8 mouse cellular contexts compared by ENCODE assay signal in the genomic region with DNA sequence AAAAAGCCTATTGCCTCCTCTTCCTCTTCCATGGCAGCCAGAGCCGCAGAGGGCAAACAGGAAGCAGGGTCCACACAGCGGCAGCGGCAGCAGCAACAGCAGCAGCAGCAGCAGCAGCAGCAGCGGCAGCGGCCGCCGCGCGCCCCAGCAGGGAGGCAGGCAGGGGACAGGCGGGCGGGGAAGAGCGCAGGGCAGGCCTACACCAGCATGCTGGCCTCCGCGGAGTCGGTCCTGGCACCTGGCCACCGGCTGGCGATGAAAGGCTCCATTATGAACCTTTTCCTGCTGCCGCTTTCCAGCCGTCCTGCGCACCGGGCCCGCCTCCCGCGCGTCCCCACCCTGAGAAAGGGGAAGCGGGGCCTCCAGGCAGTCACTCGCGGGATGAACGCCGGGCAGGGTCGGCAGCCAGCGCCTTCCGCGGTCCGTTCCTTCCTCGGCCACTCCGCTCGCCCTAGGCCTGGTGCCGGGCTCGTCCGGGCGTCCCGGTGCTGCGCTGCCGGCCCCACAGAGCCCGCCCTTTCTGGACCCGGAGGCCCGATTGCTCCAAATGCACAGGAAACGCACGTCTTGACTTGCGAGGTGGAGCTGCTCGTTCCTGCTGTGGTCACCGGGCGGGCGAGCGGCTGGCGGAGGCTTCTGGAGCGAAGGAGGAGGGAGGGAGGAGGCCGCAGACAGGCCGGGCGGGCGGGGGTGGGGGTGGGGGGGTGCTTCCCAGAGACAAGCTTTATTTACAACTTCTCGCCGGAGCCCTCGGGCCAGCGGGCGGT.
DNase-seq lines count a peak whose midpoint lies in the region; ATAC-seq and TF ChIP-seq lines count a peak whose summit lies in the region.

No protein-coding gene starts in this region.

- H3K4me1 ChIP-seq in forebrain, postnatal 0 days (ENCODE audit: insufficient read depth) = peaks cover 47% of the 10 kb centered on the region
- H3K4me1 ChIP-seq in lung, embryonic 16.5 days (replicated peaks; ENCODE audit: control insufficient read depth, insufficient read depth, low read length) = peaks cover 57% of the 10 kb centered on the region
- H3K4me1 ChIP-seq in olfactory bulb, adult 2 months (ENCODE audit: control insufficient read depth, insufficient read depth, low read length) = peaks cover 67% of the 10 kb centered on the region
- peaks cover 53% of the 10 kb centered on the region for H3K4me1 ChIP-seq in thymus, adult 2 months (replicated peaks; ENCODE audit: control insufficient read depth, insufficient read depth, low read length)

- no peak; the same call in 1 of the 2 replicates for TF ChIP-seq POLR2A in olfactory bulb, adult 2 months (IDR thresholded peaks at IDR 0.05; ENCODE audit: insufficient read depth, low read depth, low read length)
- peak; percentile 85 for TF ChIP-seq POLR2A in thymus, adult 2 months (IDR thresholded peaks at IDR 0.05; ENCODE audit: control insufficient read depth, extremely low read depth, insufficient read depth, low read length, poor library complexity)

- peak overlapping the region; percentile 64 for H3K4me3 ChIP-seq in forebrain, postnatal 0 days (ENCODE audit: low read depth, low read length)
- peak overlapping the region; percentile 68 for H3K4me3 ChIP-seq in lung, embryonic 16.5 days (ENCODE audit: low read length)
- peak overlapping the region; percentile 47 for H3K4me3 ChIP-seq in olfactory bulb, adult 2 months (ENCODE audit: insufficient read depth, low read depth, low read length)
- H3K4me3 ChIP-seq in thymus, adult 2 months (ENCODE audit: control insufficient read depth, insufficient read depth, low read length) = peak overlapping the region; percentile 99

- no peaks in the 10 kb centered on the region for H3K27me3 ChIP-seq in forebrain, postnatal 0 days (ENCODE audit: insufficient read depth, low read length)
- no peaks in the 10 kb centered on the region for H3K27me3 ChIP-seq in lung, embryonic 16.5 days (ENCODE audit: control insufficient read depth, insufficient read depth, low read depth, low read length)
- no peaks in the 10 kb centered on the region for H3K27me3 ChIP-seq in thymus, adult 2 months (ENCODE audit: control insufficient read depth, insufficient read depth, low read length)

- 2% methylated on average over 63 of the region's 67 CpGs for WGBS in forebrain, postnatal 0 days
- under 1% methylated on average over 61 of the region's 67 CpGs for WGBS in lung, embryonic 16.5 days
- under 1% methylated on average over 54 of the region's 67 CpGs for WGBS in olfactory bulb, adult 2 months
- under 1% methylated on average over 67 of the region's 67 CpGs for WGBS in thymus, adult 2 months

- peak overlapping the region; percentile 93 for H3K27ac ChIP-seq in forebrain, postnatal 0 days (ENCODE audit: low read depth, low read length)
- peak overlapping the region; percentile 98 for H3K27ac ChIP-seq in lung, embryonic 16.5 days (ENCODE audit: low read length)
- peak overlapping the region; percentile 43 for H3K27ac ChIP-seq in olfactory bulb, adult 2 months (ENCODE audit: insufficient read depth, low read depth, low read length)
- peak overlapping the region; percentile 94 for H3K27ac ChIP-seq in thymus, adult 2 months (ENCODE audit: control insufficient read depth, insufficient read depth, low read length)

- peak overlapping the region; percentile 86 for H3K9ac ChIP-seq in forebrain, postnatal 0 days
- H3K9ac ChIP-seq in lung, embryonic 16.5 days (ENCODE audit: low read length) = peak overlapping the region; percentile 85

- peak; percentile 52 to 54 for DNase-seq in CD8-positive naive resting alpha-beta T cell, adult 2 months (ENCODE audit: low read depth in 2 of 2, low spot score in 2 of 2)
- peak; percentile 69 for DNase-seq in cerebellum, adult 11 months
- peak; percentile 84 for DNase-seq in forebrain, postnatal 0 days
- DNase-seq in heart, postnatal 4 days = peak; percentile 91
- peak; percentile 80 for DNase-seq in layer of hippocampus, adult 9-11 months
- peak; percentile 70 for DNase-seq in thymus, adult 2 months

- peak overlapping the region; percentile 95 for H3K4me2 ChIP-seq in forebrain, postnatal 0 days (ENCODE audit: low read depth)
- H3K4me2 ChIP-seq in lung, embryonic 16.5 days (ENCODE audit: low read depth, low read length) = peak overlapping the region; percentile 66

- TF ChIP-seq CTCF in forebrain, postnatal 0 days (IDR thresholded peaks at IDR 0.05; ENCODE audit: low read depth) = 0 out of 2 replicates have a peak, but pooled peaks have one; percentile 8
- TF ChIP-seq CTCF in olfactory bulb, adult 2 months (IDR thresholded peaks at IDR 0.05; ENCODE audit: insufficient read depth, low read depth, low read length) = no peak
- TF ChIP-seq CTCF in thymus, adult 2 months (IDR thresholded peaks at IDR 0.05; ENCODE audit: borderline replicate concordance, control insufficient read depth, extremely low read depth, insufficient read depth, low read length, poor library complexity) = no peak; the same call in 1 of the 2 replicates

- ATAC-seq in forebrain, postnatal 0 days = peak; percentile 75
- peak; percentile 85 for ATAC-seq in lung, embryonic 16.5 days (ENCODE audit: low read depth)

- no peaks in the 10 kb centered on the region for H3K36me3 ChIP-seq in forebrain, postnatal 0 days (ENCODE audit: insufficient read depth)
- no peaks in the 10 kb centered on the region for H3K36me3 ChIP-seq in lung, embryonic 16.5 days (ENCODE audit: control insufficient read depth, insufficient read depth, low read length)
- H3K36me3 ChIP-seq in thymus, adult 2 months (ENCODE audit: control insufficient read depth, insufficient read depth, low read length) = no peaks in the 10 kb centered on the region

- H3K9me3 ChIP-seq in forebrain, postnatal 0 days (ENCODE audit: low read length) = no peaks in the 10 kb centered on the region
- no peaks in the 10 kb centered on the region for H3K9me3 ChIP-seq in lung, embryonic 16.5 days (ENCODE audit: control insufficient read depth, low read length)

Comparison
In these comparisons a context has a peak if more than half of its experiments do, and no peak if none do; other contexts are left out.
1. Peak in every context shown above with its lines: DNase-seq, ATAC-seq, H3K4me3 ChIP-seq and H3K27ac ChIP-seq.
2. H3K27ac ChIP-seq: peak in every context shown above with its lines; median percentile 98 in lung, embryonic 16.5 days; 94 in thymus, adult 2 months; 93 in forebrain, postnatal 0 days; 43 in olfactory bulb, adult 2 months.
3. H3K4me3 ChIP-seq: peak in every context shown above with its lines; median percentile 99 in thymus, adult 2 months; 68 in lung, embryonic 16.5 days; 64 in forebrain, postnatal 0 days; 47 in olfactory bulb, adult 2 months.